ENCODE assay signal across 24 mouse cellular contexts in the genomic region with DNA sequence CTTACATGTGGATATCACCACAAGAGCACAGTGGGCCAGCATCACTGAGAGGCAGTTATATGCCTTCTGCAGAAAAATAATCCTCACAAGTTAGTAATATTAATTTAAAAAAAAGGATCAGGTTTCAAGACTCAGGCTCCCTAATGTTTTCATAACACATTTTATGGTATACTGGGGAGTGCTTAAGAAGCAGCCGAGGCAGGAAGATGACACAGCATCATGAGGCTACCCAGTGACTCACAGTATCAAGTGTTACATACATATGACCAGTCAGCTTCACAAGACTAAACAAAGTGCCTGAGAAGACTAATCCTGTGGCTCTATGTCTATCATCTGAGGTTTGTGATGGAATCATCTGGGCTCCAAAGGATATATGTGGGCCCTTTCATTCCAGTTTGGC. TPM values are rescaled to one million over a fixed set of nuclear protein-coding genes. Genes with fewer than 3 reads are reported as not detected.
"Had no signal": no experiment of that assay in that cellular context is flagged by ENCODE, and none has a peak within 500 bp of the region (broad histone marks: within the 10 kb centered on the region; RNA-seq: fewer than 3 reads in every experiment).

No protein-coding gene starts in this region.

- H3K4me2 ChIP-seq: liver, embryonic 11.5 days; liver, embryonic 15.5 days; neural tube, embryonic 12.5 days had no signal

- ATAC-seq: lung, postnatal 0 days had no signal

- H3K4me3 ChIP-seq: layer of hippocampus, adult 2 months; left cerebral cortex, adult 2 months; limb, embryonic 10.5 days; liver, embryonic 15.5 days; midbrain, embryonic 10.5 days; myocyte; neural tube, embryonic 12.5 days had no signal

- H3K4me1 ChIP-seq: limb, embryonic 10.5 days; liver, embryonic 15.5 days; midbrain, embryonic 10.5 days; neural tube, embryonic 12.5 days had no signal

- H3K27me3 ChIP-seq: liver, embryonic 15.5 days; neural tube, embryonic 12.5 days had no signal

- H3K9ac ChIP-seq: liver, embryonic 15.5 days; neural tube, embryonic 12.5 days had no signal

- H3K36me3 ChIP-seq: limb, embryonic 10.5 days; liver, embryonic 15.5 days; midbrain, embryonic 10.5 days; neural tube, embryonic 12.5 days had no signal

- H3K9me3 ChIP-seq: limb, embryonic 10.5 days; liver, embryonic 15.5 days had no signal

- DNase-seq: kidney, postnatal 10 days; kidney, postnatal 4 days; lung, adult 2 months; lung, postnatal 36 days; midbrain, embryonic 14.5 days; right cerebral cortex, postnatal 4 days; spleen, adult 18-20 months; thymus, postnatal 4 days had no signal

- H3K27ac ChIP-seq: layer of hippocampus, adult 2 months; left cerebral cortex, adult 2 months; limb, embryonic 10.5 days; liver, embryonic 15.5 days; midbrain, embryonic 10.5 days; neural tube, embryonic 12.5 days had no signal

RNA-seq across cellular contexts. Expression of a gene that starts 38.4 kb away (rescaled TPM):
- total RNA-seq: layer of hippocampus, adult 2 months; layer of hippocampus, postnatal 14 days; left cerebral cortex, adult 2 months; left cerebral cortex, postnatal 14 days; megakaryocyte, adult 5-6 weeks; neutrophil, adult 5-6 weeks had no signal
- polyA plus RNA-seq: kidney, embryonic 14.5 days; limb, embryonic 10.5 days; limb, embryonic 14.5 days; liver, embryonic 11.5 days; liver, embryonic 15.5 days; lung, adult 2 months; lung, postnatal 0 days; midbrain, embryonic 10.5 days; midbrain, embryonic 14.5 days; myocyte; stomach, embryonic 14.5 days had no signal
